Mouse (Mus musculus) C2C12 (cell line): ENCODE measurements at regions not wholly inside any gene's neighbourhood (a gene's known extent, or its start where the extent isn't known, plus 50 kb on each side); places are given as distances from the start of the nearest gene placed in this dataset.

Experiments
- CEBPB ChIP-seq: IDR thresholded peaks from one replicate; pipeline ENCODE4 v1.6.1; 2011; ENCODE audit warnings: low read depth, mild to moderate bottlenecking, control low read depth, moderate library complexity
- CTCF ChIP-seq: IDR thresholded peaks from one replicate; pipeline ENCODE4 v1.5.1; 2011; ENCODE audit not compliant: control insufficient read depth, insufficient read depth, insufficient read length
- FOSL1 ChIP-seq: IDR thresholded peaks from one replicate; pipeline ENCODE4 v1.8.0; 2011; ENCODE audit warnings: mild to moderate bottlenecking, low read length; ENCODE audit not compliant: poor library complexity, insufficient read depth, severe bottlenecking
- MAX ChIP-seq: IDR thresholded peaks from one replicate; pipeline ENCODE4 v1.6.1; 2011; ENCODE audit warnings: mild to moderate bottlenecking, control low read depth
- MYOD1 ChIP-seq: IDR thresholded peaks from one replicate; pipeline ENCODE4 v1.6.1; 2011; ENCODE audit warnings: low read depth; ENCODE audit not compliant: control insufficient read depth, insufficient read length
- MYOG ChIP-seq: IDR thresholded peaks from one replicate; pipeline ENCODE4 v1.6.1; 2011; ENCODE audit not compliant: control insufficient read depth, insufficient read length; ENCODE audit errors: extremely low read depth
- USF1 ChIP-seq: IDR thresholded peaks from one replicate; pipeline ENCODE4 v1.6.1; 2011; ENCODE audit warnings: low read depth, mild to moderate bottlenecking, control low read depth, moderate library complexity

GRCm38 (mm10) chr8:118037801-118038200 lies 236.1 kb upstream of the Mphosph6 start:
- TF ChIP-seq CTCF (no peak), USF1 (no peak), MAX (no peak), CEBPB (no peak), MYOG (no peak), FOSL1 (no peak), MYOD1 (no peak)
